Mouse (Mus musculus): ENCODE results near the gene Anks1.

DNA sequence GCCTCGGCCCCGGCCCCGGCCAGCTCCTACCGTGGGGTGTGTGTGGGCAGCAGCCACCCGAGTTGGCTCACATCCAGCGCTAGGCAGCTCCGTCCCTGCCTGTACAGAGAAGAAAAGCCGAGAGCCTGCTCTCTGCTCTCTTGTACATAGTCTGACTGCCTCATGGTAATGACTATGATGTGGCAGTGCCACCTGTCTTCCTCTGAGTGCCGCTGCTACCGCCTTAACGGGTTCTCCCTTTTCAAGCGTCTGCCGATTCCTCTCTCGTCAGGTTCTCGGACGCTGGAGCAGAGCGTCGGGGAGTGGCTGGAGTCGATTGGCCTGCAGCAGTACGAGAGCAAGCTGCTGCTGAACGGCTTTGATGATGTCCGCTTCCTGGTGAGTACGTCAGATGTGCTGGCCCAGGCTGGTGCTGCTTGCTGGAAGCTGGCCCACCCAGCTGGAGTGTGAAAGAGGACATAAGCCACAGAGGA is 133.2 kb downstream of the Anks1 start:
- TF ChIP-seq CTCF (IDR thresholded peaks at IDR 0.05; ENCODE audit: low read depth, low read length): no peak
- TF ChIP-seq GATA1 (IDR thresholded peaks at IDR 0.05; ENCODE audit: borderline replicate concordance, low read length): no peak
- TF ChIP-seq POLR2AphosphoS5 (IDR thresholded peaks at IDR 0.05; ENCODE audit: insufficient replicate concordance, low read depth, low read length): no peak
- TF ChIP-seq TAL1 (conservative IDR thresholded peaks at IDR 0.05; ENCODE audit: low read depth, low read length): no peak
- no peak for TF ChIP-seq GATA2 (IDR thresholded peaks at IDR 0.05; ENCODE audit: borderline replicate concordance, low read depth, low read length)
